In genomic region chr2:153442720-153443119, GRCm38 (mm10) we compare ENCODE assay signal across 9 mouse cellular contexts. TPM values are rescaled to one million over a fixed set of nuclear protein-coding genes. Genes with fewer than 3 reads are reported as not detected.
DNase-seq lines count a peak whose midpoint lies in the region; ATAC-seq and TF ChIP-seq lines count a peak whose summit lies in the region.
"Had no signal": no experiment of that assay in that cellular context is flagged by ENCODE, and none has a peak within 500 bp of the region (broad histone marks: within the 10 kb centered on the region; RNA-seq: fewer than 3 reads in every experiment).

No protein-coding gene starts in this region.

- intact Hi-C loops in left cerebral cortex, postnatal 4 days (cut with DNase I): no loop called here

- H3K27ac ChIP-seq in heart, embryonic 10.5 days: peak overlapping the region; percentile 94
- H3K27ac ChIP-seq in hindbrain, embryonic 11.5 days (ENCODE audit: low read depth, low read length): peak overlapping the region; percentile 93; the same call in 1 of the 2 replicates
- no peak overlapping the region for H3K27ac ChIP-seq in liver, postnatal 0 days (ENCODE audit: low read depth)

- ATAC-seq in G1E (ENCODE audit: extremely low read depth, insufficient number of reproducible peaks, low FRiP score, poor library complexity, severe bottlenecking): no peak
- ATAC-seq in hindbrain, embryonic 11.5 days (ENCODE audit: low FRiP score): no peak
- no peak for ATAC-seq in liver, postnatal 0 days
- ATAC-seq in cerebellum, adult (ENCODE audit: insufficient number of reproducible peaks, low FRiP score, low TSS enrichment): no peak

- H3K36me3 ChIP-seq in heart, embryonic 10.5 days: no peaks in the 10 kb centered on the region
- peaks cover 34% of the 10 kb centered on the region for H3K36me3 ChIP-seq in G1E (replicated peaks)
- no peaks in the 10 kb centered on the region for H3K36me3 ChIP-seq in hindbrain, embryonic 11.5 days (ENCODE audit: control insufficient read depth, insufficient read depth, low read length)
- no peaks in the 10 kb centered on the region for H3K36me3 ChIP-seq in liver, postnatal 0 days (replicated peaks; ENCODE audit: insufficient read depth, low read length)

- DNase-seq in heart, embryonic 10.5 days (ENCODE audit: low spot score): no peak
- no peak for DNase-seq in heart, adult 8-10 months (ENCODE audit: low spot score)
- DNase-seq in G1E (ENCODE audit: low spot score): no peak
- DNase-seq in hindbrain, embryonic 11.5 days (ENCODE audit: low spot score): peak; percentile 35
- DNase-seq in liver, postnatal 0 days: peak; percentile 13
- no peak for DNase-seq in left cerebral cortex, postnatal 4 days
- DNase-seq in gastrocnemius, adult 18-20 months (ENCODE audit: low spot score): no peak
- DNase-seq: lung, postnatal 4 days had no signal

- H3K4me1 ChIP-seq in heart, embryonic 10.5 days: peaks cover 81% of the 10 kb centered on the region
- peaks cover 77% of the 10 kb centered on the region for H3K4me1 ChIP-seq in G1E (ENCODE audit: insufficient read depth, low read depth, low read length)
- peaks cover 10% of the 10 kb centered on the region for H3K4me1 ChIP-seq in hindbrain, embryonic 11.5 days (replicated peaks; ENCODE audit: control insufficient read depth, insufficient read depth, low read length)
- H3K4me1 ChIP-seq in liver, postnatal 0 days (ENCODE audit: insufficient read depth): peaks cover 40% of the 10 kb centered on the region

- no peaks in the 10 kb centered on the region for H3K27me3 ChIP-seq in heart, embryonic 10.5 days (ENCODE audit: insufficient read depth, poor library complexity, severe bottlenecking)
- H3K27me3 ChIP-seq in G1E (ENCODE audit: insufficient read depth, low read length): peaks cover 28% of the 10 kb centered on the region
- H3K27me3 ChIP-seq in hindbrain, embryonic 11.5 days (ENCODE audit: control insufficient read depth, insufficient read depth, low read length): no peaks in the 10 kb centered on the region
- peaks cover 14% of the 10 kb centered on the region for H3K27me3 ChIP-seq in liver, postnatal 0 days (ENCODE audit: insufficient read depth, low read length)

- TF ChIP-seq EP300 in liver, postnatal 0 days (IDR thresholded peaks at IDR 0.05; ENCODE audit: low read depth): no peak

- H3K4me2 ChIP-seq in hindbrain, embryonic 11.5 days (replicated peaks; ENCODE audit: low read depth, low read length): peak overlapping the region; percentile 96
- H3K4me2 ChIP-seq in liver, postnatal 0 days (ENCODE audit: low read depth, low read length): peak overlapping the region; percentile 99

- 8% methylated on average over 5 of the region's 5 CpGs for WGBS in heart, embryonic 10.5 days
- 2% methylated on average over 5 of the region's 5 CpGs for WGBS in hindbrain, embryonic 11.5 days
- WGBS in liver, postnatal 0 days (ENCODE audit: insufficient replicate concordance): 44% methylated on average over 5 of the region's 5 CpGs

- H3K9ac ChIP-seq in hindbrain, embryonic 11.5 days (ENCODE audit: low read depth, low read length): peak overlapping the region; percentile 71; the same call in 1 of the 2 replicates
- 0 out of 2 replicates have a peak overlapping the region, but pooled peaks have one; percentile 61 for H3K9ac ChIP-seq in liver, postnatal 0 days (replicated peaks)

- H3K9me3 ChIP-seq in heart, embryonic 10.5 days: no peaks in the 10 kb centered on the region
- H3K9me3 ChIP-seq in G1E (replicated peaks): no peaks in the 10 kb centered on the region
- H3K9me3 ChIP-seq in hindbrain, embryonic 11.5 days (ENCODE audit: control insufficient read depth, low read length): no peaks in the 10 kb centered on the region
- H3K9me3 ChIP-seq in liver, postnatal 0 days (ENCODE audit: low read length): no peaks in the 10 kb centered on the region

- no peak for TF ChIP-seq CTCF in G1E (IDR thresholded peaks at IDR 0.05; ENCODE audit: low read depth, low read length)
- TF ChIP-seq CTCF in liver, postnatal 0 days (IDR thresholded peaks at IDR 0.05; ENCODE audit: low read depth): no peak

- peak overlapping the region; percentile 81 for H3K4me3 ChIP-seq in heart, embryonic 10.5 days
- peak overlapping the region; percentile 28; the same call in 1 of the 2 replicates for H3K4me3 ChIP-seq in G1E (ENCODE audit: low read depth, low read length)
- H3K4me3 ChIP-seq in hindbrain, embryonic 11.5 days (ENCODE audit: low read depth, low read length): peak overlapping the region; percentile 92
- H3K4me3 ChIP-seq in liver, postnatal 0 days (ENCODE audit: low read depth, low read length): peak overlapping the region; percentile 63; the same call in 1 of the 2 replicates

RNA-seq across cellular contexts. Expression of gene 4930404H24Rik, which starts 49.9 kb away (rescaled TPM):
- polyA plus RNA-seq in heart, embryonic 10.5 days (2016; fragmentation: Nextera tagmentation; extraction: Ambion mirVana): not detected in 2 replicates
- total RNA-seq in heart, adult 8-10 months (2022): not detected
- total RNA-seq in G1E (2014; fragmentation: Nextera tagmentation) (not detected in 2 replicates), G1E (2017) (not detected in 2 replicates)
- not detected in 2 replicates for polyA plus RNA-seq in G1E (2012)
- polyA plus RNA-seq in hindbrain, embryonic 11.5 days (2014; fragmentation: Nextera tagmentation; extraction: Ambion mirVana): not detected in 2 replicates
- polyA plus RNA-seq in liver, postnatal 0 days (2015; fragmentation: Nextera tagmentation; extraction: Ambion mirVana): not detected in 2 replicates
- total RNA-seq in left cerebral cortex, postnatal 4 days (2021): not detected
- not detected for total RNA-seq in gastrocnemius, adult 18-20 months (2021)

Comparison
In these comparisons a context has a peak if more than half of its experiments do, and no peak if none do; other contexts are left out.
1. DNase-seq: peak in hindbrain, embryonic 11.5 days (single experiment) and liver, postnatal 0 days (single experiment); none in heart, embryonic 10.5 days (single experiment), heart, adult 8-10 months (single experiment), G1E (single experiment), left cerebral cortex, postnatal 4 days (single experiment) and gastrocnemius, adult 18-20 months (single experiment).
2. H3K4me3 ChIP-seq: peak in every context shown above with its lines; median percentile 92 in hindbrain, embryonic 11.5 days; 81 in heart, embryonic 10.5 days; 63 in liver, postnatal 0 days; 28 in G1E.